Mouse (Mus musculus) olfactory bulb, adult 2 months (tissue): ENCODE measurements around the gene Xrn2.
"Not testable (repeated sequence)": the region's sequence is repeated elsewhere in the genome, so short reads cannot be mapped to it uniquely, and the experiment has no call there.

Experiments
- CTCF ChIP-seq: fragments of 200-500 bp; IDR thresholded peaks from 2 replicates; pipeline ENCODE4 v1.5.1; 2012; ENCODE audit warnings: low read depth, mild to moderate bottlenecking, low read length, moderate library complexity; ENCODE audit not compliant: insufficient read depth
- POLR2A ChIP-seq: fragments of 200-500 bp; IDR thresholded peaks from 2 replicates; pipeline ENCODE4 v1.6.1; 2012; ENCODE audit warnings: mild to moderate bottlenecking, low read depth, low read length, moderate library complexity; ENCODE audit not compliant: insufficient read depth

GRCm38 (mm10) chr2:147022041-147022440 is 9.2 kb downstream of the Xrn2 start:
- not testable (repeated sequence) for TF ChIP-seq CTCF, POLR2A
